Mouse (Mus musculus): ENCODE measurements around the gene Tor1a.
"Not testable (repeated sequence)": the region's sequence is repeated elsewhere in the genome, so short reads cannot be mapped to it uniquely, and the experiment has no call there.

The Tor1a gene

DNA sequence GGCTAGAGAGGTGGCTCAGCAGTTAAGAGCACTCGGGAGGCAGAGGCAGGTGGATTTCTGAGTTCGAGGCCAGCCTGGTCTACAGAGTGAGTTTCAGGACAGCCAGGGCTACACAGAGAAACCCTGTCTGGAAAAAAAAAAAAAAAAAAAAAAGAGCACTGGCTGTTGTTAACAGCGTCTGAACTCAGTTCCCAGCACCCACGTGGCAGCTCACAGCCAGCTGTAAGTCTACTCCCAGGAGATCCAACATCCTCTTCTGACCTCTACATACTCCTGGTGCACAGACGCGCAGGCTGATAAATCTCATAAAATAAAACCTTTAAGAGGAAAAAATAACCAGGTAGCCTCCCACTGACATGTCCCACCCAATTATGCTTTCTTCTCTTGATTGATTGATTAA, 51.8 kb downstream of the Tor1a start:
- DNase-seq = not testable (repeated sequence)

DNA sequence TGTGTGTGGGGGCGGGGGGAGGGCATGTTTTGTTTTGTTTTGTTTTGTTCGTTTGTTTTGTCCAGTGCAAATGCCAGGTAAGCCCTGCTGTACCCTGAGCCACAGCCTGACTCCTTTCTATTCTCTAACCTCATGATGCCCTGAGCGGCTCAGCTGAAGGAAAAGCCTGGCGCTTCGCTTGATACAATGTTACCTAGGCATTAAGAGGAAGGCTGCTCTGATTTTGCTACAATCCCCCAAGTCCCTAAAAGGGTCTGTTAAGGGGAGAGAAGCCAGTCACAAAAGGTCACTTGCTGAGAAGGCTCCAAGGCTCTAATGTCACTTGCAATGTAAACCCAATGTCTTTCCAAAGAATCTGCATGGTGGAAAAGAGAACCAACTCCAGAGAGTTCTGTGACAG, 52.4 kb downstream of the Tor1a start:
- DNase-seq = no peak

DNA sequence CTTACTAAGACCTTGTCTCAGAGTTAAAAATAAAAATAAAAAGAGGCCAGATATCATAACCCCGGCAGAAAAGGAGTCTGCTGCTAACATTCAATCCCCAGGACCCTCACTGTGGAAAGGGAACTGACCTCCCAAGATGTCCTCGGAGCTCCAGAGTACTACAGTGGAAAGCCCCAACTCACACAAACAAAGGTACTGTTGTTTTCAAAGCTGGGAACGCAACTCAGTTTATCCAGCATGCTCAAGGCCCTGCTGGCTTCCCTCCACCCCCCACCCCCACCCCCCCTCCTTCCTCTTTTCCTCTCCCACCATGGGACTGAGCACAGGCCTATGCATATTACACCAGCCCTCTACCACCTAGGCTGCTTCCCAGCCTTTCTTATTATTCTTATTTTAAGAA, 52.9 kb downstream of the Tor1a start:
- DNase-seq = no peak

DNA sequence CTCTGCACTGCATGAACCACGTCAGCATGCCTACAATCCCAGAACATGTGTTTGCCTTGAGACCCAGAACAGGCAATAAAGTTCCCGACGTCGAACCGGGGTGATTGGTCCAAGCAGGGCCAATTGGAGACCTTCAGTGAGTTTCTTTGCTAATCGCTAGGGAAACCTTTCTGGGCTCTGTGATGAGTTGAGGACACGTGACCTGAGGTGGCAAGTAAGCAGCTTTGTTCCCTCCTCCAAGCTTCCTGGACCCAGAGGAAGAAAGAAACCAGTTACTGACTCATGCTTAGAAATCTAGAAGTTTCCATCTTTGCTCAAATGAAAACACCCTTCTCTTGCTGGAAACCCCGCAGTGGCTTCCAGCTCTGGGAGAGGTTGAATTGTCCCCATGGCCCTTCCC, 54.7 kb downstream of the Tor1a start:
- no peak for DNase-seq

DNA sequence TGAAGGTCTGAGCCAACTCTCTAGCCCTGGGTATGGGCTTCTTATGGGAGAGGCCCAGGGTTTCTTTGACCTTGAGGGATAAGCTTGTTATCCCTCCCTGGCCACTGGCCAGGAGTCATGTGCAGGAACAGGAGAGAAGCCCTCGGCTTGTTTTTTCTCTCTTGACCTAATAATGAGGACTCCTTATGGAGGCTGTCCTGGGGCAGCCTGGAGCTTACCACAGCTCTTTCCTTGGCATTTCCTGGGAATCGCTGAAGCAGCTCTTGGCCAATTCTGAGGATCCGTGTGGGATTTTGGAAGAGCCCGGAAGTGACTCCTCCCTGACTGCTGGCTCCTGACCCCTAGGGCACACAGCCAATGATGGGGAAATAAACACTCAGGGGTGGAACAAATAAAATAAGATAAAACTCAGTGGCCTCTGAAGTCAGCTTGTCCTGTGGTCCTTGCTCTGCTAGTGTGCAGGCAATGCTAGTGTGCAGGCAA, 55.4 kb downstream of the Tor1a start:
- peak; percentile 83 for DNase-seq
